Mouse (Mus musculus) thymus, adult 2 months (tissue): ENCODE data around the gene Abcc1.

Experiments used
- CTCF ChIP-seq: fragments of 200-500 bp; IDR thresholded peaks from 2 replicates; pipeline ENCODE4 v1.5.1; 2012; ENCODE audit warnings: mild to moderate bottlenecking, control low read depth, low read length, moderate library complexity, borderline replicate concordance; ENCODE audit not compliant: control insufficient read depth, poor library complexity, insufficient read depth; ENCODE audit errors: extremely low read depth
- POLR2A ChIP-seq: fragments of 200-500 bp; IDR thresholded peaks from 2 replicates; pipeline ENCODE4 v1.6.1; 2012; ENCODE audit warnings: mild to moderate bottlenecking, low read length, control low read depth, moderate library complexity; ENCODE audit not compliant: control insufficient read depth, poor library complexity, insufficient read depth; ENCODE audit errors: extremely low read depth

GRCm38 (mm10) chr16:14438561-14438960 lies 77.2 kb downstream of the Abcc1 start:
- no peak for TF ChIP-seq POLR2A
- no peak for TF ChIP-seq CTCF
